Mouse (Mus musculus): Measurements from ENCODE around the gene Ppm1h. TPM values are rescaled to one million over a fixed set of nuclear protein-coding genes. Genes with fewer than 3 reads are reported as not detected.

Ppm1h gene
- total and polyA plus RNA-seq, 3 experiments, result 9.5 to 29.3 (median 16.0) TPM

GRCm38 (mm10) chr10:122859642-122859997 lies 181.1 kb downstream of the Ppm1h start:
- DNase-seq, result no peak

- DNase-seq, result no peak
Measured at GRCm38 (mm10) chr10:122860076-122860475, 181.5 kb downstream of the Ppm1h start.

GRCm38 (mm10) chr10:122861696-122862385 lies 183.3 kb downstream of the Ppm1h start:
- no peak for DNase-seq

- peak; percentile 43 for DNase-seq
Measured at GRCm38 (mm10) chr10:122862386-122863023, 183.9 kb downstream of the Ppm1h start.

GRCm38 (mm10) chr10:122869865-122870503 lies 191.4 kb downstream of the Ppm1h start:
- peak; percentile 21 for DNase-seq

GRCm38 (mm10) chr10:122870848-122871494 lies 192.4 kb downstream of the Ppm1h start:
- DNase-seq, result no peak

- DNase-seq, result no peak
Measured at GRCm38 (mm10) chr10:122872720-122873119, 194.2 kb downstream of the Ppm1h start.

- no peak for DNase-seq
Measured at GRCm38 (mm10) chr10:122876964-122877363, 198.4 kb downstream of the Ppm1h start.

- no peak for DNase-seq
Measured at GRCm38 (mm10) chr10:122877436-122877835, 198.9 kb downstream of the Ppm1h start.

GRCm38 (mm10) chr10:122881456-122881855 lies 202.9 kb downstream of the Ppm1h start:
- no peak for DNase-seq

GRCm38 (mm10) chr10:122882614-122883013 lies 204.1 kb downstream of the Ppm1h start:
- no peak for DNase-seq

- DNase-seq, result peak; percentile 36
Measured at GRCm38 (mm10) chr10:122883823-122884743, 205.5 kb downstream of the Ppm1h start.

GRCm38 (mm10) chr10:122885301-122885700 lies 206.7 kb downstream of the Ppm1h start:
- no peak for DNase-seq

- DNase-seq, result peak; percentile 61
Measured at GRCm38 (mm10) chr10:122886055-122886915, 207.7 kb downstream of the Ppm1h start.

- no peak for DNase-seq
Measured at GRCm38 (mm10) chr10:122886916-122887527, 208.5 kb downstream of the Ppm1h start.

GRCm38 (mm10) chr10:122887528-122888183 lies 209.1 kb downstream of the Ppm1h start:
- DNase-seq, result no peak

GRCm38 (mm10) chr10:122890682-122891350 lies 212.3 kb downstream of the Ppm1h start:
- no peak for DNase-seq

- no peak for DNase-seq
Measured at GRCm38 (mm10) chr10:122891461-122891860, 212.9 kb downstream of the Ppm1h start.

- DNase-seq, result peak; percentile 89
Measured at GRCm38 (mm10) chr10:122894555-122895069, 216.1 kb downstream of the Ppm1h start.

Data from adrenal gland, adult 2 months (tissue).